Mouse (Mus musculus): ENCODE measurements around the gene Iqgap1.

DNA sequence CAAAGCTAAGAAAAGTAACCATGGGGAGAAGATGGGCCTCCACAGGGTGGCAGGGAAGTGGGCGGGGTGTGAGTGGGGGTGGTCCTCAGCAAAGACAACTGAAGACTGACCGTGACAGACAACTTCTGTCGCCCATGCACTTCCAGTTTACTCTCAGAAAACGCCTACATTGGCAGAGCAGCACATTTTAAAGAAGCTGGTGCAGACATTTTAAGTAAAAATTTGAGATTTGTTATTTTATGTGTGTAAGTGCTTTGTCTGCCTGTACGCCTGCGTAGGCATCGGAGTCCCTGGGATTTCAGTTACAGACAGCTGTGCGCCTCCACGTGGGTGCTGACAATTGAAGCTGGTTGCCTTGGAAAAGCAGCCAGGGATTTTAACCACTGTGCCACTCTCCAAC, 104.7 kb downstream of the Iqgap1 start:
- TF ChIP-seq POLR2A (IDR thresholded peaks at IDR 0.05; ENCODE audit: low read depth, low read length): no peak
- TF ChIP-seq CTCF (conservative IDR thresholded peaks at IDR 0.05; ENCODE audit: insufficient read depth, insufficient read length, low read depth, low read length): no peak
